Mouse (Mus musculus): ENCODE data around the gene F3.

DNA sequence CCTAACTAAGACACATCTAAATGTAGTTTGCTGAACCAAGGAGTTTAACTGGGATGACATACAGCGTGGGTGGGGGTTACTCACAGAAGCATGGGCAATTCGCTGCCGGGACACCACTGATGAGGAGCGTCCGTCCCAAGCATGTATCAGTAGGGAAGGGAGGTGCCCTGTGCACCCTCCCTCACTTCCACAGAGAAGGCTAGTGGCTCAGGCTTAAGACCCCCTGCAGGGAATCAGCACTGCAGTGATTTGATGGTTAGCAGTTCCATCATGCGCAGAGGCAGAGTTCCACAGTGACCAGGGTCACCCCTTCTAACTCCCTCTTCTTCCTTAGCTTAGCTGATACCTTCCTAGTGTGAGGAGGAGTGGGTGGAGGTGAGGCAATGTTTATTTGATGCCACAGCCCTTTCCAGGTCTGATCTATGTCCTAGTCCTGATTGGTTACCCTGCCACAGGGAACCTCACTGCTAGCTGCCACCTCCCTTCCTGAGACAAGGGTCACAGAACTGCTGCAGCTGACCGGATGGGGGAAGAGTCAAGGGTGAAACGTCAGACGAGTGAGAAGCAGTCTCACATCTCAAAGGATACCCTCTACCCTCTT lies 15.5 kb downstream of the F3 start:
- TF ChIP-seq CTCF (IDR thresholded peaks at IDR 0.05; ENCODE audit: extremely low read depth, insufficient read length, insufficient replicate concordance, low read depth, low read length), result no peak
- no peak for TF ChIP-seq POLR2A (IDR thresholded peaks at IDR 0.05; ENCODE audit: low read depth, low read length)

Measured in small intestine, adult 2 months (tissue).